Mouse (Mus musculus) T-helper 1 cell (primary cell): ENCODE data around the gene Sptb.

ENCODE experiments used
- in situ Hi-C: fragments of 300-600 bp; cut with MboI, MseI; formaldehyde crosslinking; loops from one replicate; pipeline ENCODE4 v1.15.1; 2025; ENCODE audit warnings: high pct_unique_total_duplicates

The Sptb gene

GRCm38 (mm10) chr12:76673794-76674222 is 36.5 kb downstream of the Sptb start:
- in situ Hi-C loops: no loop called here

GRCm38 (mm10) chr12:76672008-76672407 is 38.3 kb downstream of the Sptb start:
- in situ Hi-C loops: no loop called here

- in situ Hi-C loops: no loop called here
Observed at GRCm38 (mm10) chr12:76670533-76671086, 39.7 kb downstream of the Sptb start.

- in situ Hi-C loops: no loop called here
Observed at GRCm38 (mm10) chr12:76669956-76670530, 40.3 kb downstream of the Sptb start.

- in situ Hi-C loops: no loop called here
Observed at GRCm38 (mm10) chr12:76668654-76669419, 41.5 kb downstream of the Sptb start.

- in situ Hi-C loops: no loop called here
Observed at GRCm38 (mm10) chr12:76651788-76652345, 58.5 kb downstream of the Sptb start.

- in situ Hi-C loops: no loop called here
Observed at GRCm38 (mm10) chr12:76649708-76650687, 60.3 kb downstream of the Sptb start.

GRCm38 (mm10) chr12:76645222-76646110 is 64.9 kb downstream of the Sptb start:
- in situ Hi-C loops: no loop called here

GRCm38 (mm10) chr12:76643679-76644078 is 66.7 kb downstream of the Sptb start:
- in situ Hi-C loops: no loop called here

- in situ Hi-C loops: no loop called here
Observed at GRCm38 (mm10) chr12:76642616-76643015, 67.7 kb downstream of the Sptb start.

- in situ Hi-C loops: no loop called here
Observed at GRCm38 (mm10) chr12:76640620-76641019, 69.7 kb downstream of the Sptb start.

GRCm38 (mm10) chr12:76634899-76635693 is 75.3 kb downstream of the Sptb start:
- in situ Hi-C loops: no loop called here

- in situ Hi-C loops: no loop called here
Observed at GRCm38 (mm10) chr12:76623374-76623773, 87.0 kb downstream of the Sptb start.

GRCm38 (mm10) chr12:76619847-76620246 is 90.5 kb downstream of the Sptb start:
- in situ Hi-C loops: no loop called here

- in situ Hi-C loops: no loop called here
Observed at GRCm38 (mm10) chr12:76618175-76618574, 92.2 kb downstream of the Sptb start.

GRCm38 (mm10) chr12:76615580-76615937 is 94.8 kb downstream of the Sptb start:
- in situ Hi-C loops: no loop called here

GRCm38 (mm10) chr12:76614868-76615579 is 95.3 kb downstream of the Sptb start:
- in situ Hi-C loops: no loop called here

- in situ Hi-C loops: no loop called here
Observed at GRCm38 (mm10) chr12:76612621-76613020, 97.7 kb downstream of the Sptb start.

- in situ Hi-C loops: no loop called here
Observed at GRCm38 (mm10) chr12:76608997-76609565, 101.3 kb downstream of the Sptb start.
